Mouse (Mus musculus): ENCODE data around the gene Clpx. TPM values are rescaled to one million over a fixed set of nuclear protein-coding genes. Genes with fewer than 3 reads are reported as not detected.

Gene Clpx
- total RNA-seq, 2 experiments from 2014 or later = 44.9 to 60.0 TPM

DNA sequence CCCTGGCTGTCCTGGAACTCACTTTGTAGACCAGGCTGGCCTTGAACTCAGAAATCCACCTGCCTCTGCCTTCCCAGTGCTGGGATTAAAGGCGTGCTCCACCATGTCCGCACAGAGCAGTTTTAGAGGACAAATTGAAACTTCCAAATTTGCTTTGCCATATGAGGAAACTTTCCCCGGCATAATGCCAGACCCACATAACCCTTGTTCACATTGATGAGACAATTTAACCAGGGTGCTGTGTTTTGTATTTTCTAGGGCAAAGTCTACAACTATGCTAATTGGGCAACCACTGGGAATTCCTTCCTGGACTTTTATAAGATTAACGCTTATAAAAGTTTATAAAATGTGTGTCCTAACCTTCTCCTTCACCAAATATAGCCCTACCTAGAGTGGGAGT lies 4.1 kb upstream of the Clpx start:
- no peak for DNase-seq

DNA sequence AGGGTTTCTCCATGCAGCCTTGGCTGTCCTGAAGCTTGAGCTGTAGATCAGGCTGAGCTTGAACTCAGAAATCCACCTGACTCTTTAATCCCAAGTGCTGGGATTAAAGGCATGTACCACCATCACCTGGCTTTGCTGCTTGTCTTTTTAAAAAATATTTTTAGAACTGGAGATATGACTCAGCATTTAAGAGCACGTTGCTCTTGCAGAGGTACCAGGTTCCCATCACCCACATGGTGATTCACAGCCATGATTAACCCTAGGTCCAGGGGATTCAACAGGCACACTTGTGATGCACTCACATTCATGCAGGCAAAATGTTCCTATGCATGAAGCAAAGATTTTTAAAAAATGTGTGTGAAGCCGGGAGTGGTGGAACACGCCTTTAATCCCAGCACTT lies 1.6 kb upstream of the Clpx start:
- DNase-seq = no peak

DNA sequence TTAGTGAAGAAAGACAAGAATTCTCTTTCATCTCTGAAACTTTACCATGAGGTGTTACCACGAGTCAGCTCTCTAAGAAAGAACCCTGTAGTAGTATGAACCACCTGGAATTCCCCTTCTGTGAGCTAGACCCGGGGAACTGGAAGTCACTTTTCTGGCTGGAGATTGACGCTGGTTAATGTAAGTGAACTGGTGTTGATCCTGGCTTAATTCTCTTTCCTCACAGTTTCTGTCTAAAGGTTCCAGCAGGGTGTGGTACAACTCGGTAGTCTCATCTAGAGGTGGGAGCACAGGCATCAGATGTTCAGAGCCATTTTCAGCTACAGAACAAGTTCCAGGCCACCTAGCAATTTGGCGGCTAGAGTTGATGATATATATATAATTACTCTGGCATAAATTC lies 941 bp upstream of the Clpx start:
- DNase-seq = no peak

DNA sequence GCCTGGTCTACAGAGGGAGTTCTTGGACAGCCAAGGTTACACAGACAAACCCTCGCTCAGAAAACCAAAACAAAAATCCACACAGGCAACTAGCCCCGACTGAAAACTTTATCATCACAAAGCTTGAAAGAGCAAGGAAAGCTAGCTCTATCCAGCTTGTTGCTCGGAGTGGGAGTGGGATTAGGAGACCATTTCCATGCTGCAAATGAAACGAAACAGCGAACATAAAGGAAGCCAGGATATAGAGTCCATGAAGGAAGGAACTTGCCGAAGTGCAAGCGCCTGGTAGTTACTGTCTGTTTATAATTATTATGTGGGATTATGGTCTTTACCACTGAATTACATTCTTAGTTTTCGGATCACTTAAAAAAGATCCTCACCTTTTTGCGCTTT lies 484 bp upstream of the Clpx start:
- no peak for DNase-seq

DNA sequence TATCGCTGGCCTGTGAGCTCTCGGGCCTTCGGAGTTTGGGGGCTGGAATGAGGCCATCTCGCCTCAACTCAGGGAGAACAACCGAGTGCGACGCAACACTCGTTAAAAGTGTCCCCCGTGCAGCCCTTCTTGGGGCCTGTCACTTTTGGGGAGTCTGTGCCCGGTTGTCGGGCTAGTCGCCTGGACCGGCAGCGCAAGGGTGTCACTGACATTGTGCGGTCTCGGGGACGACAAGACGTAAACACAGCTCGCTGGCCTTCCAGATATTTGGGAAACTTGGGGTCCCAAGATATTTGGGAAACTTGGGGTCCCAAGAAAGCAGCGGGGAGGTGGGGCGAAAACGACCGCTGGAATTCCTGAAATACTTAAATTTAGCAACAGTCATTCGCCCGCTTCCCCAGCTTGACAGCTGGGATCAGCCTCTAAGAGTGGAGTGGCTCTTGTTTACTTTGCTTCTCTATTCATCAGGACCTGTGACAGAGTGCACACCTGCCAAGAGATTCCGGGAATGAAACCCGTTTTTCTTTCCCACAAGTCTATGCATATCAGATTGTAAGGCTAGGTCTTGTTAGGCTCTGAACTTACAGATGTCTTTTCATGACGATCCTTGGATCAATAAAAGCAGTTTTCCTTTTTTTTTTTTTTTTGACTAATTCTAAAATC lies 787 bp downstream of the Clpx start:
- no peak for DNase-seq

DNA sequence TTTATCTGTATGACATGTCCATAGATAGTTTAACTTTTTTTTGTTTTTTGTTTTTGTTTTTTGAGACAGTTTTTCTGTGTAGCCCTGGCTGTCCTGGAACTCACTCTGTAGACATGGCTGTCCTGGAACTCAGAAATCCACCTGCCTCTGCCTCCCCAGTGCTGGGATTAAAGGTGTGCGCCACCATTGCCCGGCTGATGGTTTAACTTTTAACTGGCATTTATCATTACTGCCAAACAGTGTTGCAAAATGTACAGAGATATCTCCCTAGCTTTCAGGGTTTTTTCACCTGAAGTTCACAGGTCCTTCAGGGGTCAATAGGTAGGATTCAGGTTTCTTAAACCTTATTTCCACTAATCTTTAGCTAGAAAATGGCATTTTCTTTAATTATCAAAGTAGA lies 3.0 kb downstream of the Clpx start:
- no peak for DNase-seq

DNA sequence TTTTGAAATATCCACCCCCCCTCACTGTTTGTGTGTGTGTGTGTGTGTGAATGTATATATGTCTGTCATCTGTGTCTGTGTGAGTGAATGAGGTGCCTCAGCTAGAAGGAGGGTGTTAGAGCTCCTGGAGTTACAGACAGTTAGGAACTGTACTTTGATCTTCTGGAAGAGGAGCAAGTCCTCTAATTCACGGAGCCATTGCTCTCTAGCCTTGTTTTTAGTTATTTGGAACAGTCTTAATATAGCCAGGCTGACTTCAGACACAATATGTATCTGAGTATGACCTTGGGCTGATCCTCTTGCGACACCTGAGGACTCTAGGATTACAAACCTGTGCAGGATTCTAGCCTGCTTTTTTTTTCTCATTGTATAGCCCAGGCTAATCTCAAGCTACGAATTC lies 4.7 kb downstream of the Clpx start:
- DNase-seq = no peak

DNA sequence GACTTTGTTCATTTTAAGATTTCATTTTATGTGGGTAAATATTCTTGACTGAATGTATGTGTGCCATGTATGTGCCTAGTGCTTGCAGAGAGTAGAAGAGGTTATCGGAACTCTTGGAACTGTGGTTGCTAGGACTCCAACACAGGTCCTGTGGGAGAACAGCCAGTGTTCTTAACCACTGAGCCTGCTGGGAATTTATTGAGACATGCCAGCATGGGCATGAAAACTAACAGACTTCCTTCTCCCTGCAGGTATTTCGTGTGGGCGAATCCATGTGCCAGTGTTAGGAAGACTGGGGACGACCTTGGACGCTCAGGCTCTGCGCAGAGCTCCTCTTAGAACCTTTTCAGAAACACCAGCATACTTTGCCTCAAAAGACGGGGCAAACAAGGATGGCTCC lies 5.6 kb downstream of the Clpx start:
- no peak for DNase-seq

DNA sequence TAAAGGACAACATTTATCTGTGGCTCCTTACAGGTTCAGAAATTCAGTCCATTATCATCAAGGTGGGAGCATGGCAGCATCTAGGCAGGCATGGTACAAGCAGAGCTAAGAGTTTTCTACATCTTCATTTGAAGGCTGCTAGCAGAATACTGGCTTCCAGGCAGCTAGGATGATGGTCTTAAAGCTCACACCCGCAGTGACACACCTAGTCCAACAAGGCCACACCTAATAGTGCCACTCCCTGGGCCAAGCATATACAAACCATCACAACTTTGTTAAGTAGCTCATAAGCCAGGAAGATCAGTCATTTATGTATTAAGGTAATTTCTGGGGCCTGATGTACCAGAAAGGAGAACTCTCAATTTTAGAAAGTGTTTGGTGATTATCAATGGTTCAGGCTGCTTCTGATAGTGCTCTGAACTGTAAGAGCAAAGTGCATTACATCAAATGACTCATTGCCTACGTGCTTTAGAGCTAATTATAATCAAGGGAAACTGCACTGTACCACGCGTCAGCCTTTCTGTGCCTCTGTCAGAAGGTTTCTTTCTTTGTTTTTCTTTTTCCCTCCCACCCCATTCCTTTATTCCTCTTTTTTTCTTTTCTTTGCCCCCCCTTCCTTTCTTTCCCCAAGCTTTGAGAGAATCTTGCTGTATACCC lies 8.4 kb downstream of the Clpx start:
- no peak for DNase-seq

DNA sequence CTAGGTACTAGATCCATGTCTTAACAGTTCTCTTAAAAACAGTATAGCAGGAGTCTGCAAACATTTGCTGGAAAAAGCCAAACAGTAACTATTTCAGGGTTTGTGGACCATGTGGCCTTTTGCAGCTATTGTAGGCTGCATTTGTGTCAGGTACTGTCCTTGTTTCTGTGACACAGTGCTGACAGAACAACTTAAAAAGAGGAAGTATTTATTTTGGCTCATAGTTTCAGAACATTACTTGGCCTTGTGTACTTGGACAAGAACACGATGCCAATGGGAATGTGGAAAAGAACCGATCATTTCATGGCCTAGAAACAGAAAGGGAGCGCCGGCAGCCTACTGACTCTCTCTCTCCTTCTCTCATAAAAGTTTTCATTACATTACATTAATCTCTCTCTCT lies 9.5 kb downstream of the Clpx start:
- no peak for DNase-seq

DNA sequence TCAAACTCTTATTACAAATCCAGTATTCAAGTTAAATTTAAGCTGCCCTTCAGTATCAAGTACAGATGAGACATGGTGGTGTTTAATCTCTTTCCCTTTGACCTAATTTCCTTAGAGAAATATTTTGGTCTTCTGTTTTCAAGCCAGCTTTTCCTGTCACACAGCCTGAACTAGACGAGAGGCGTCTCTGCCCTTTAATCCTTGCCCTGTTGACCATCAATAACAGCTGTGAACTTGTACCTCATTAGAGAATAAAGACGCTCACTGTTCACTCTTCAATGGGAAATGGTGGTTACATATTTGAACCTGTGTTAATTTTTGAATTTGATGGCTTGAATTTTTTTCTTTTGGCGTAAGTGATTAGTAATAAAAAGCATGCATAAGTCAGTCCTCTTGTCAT lies 10.2 kb downstream of the Clpx start:
- no peak for DNase-seq

DNA sequence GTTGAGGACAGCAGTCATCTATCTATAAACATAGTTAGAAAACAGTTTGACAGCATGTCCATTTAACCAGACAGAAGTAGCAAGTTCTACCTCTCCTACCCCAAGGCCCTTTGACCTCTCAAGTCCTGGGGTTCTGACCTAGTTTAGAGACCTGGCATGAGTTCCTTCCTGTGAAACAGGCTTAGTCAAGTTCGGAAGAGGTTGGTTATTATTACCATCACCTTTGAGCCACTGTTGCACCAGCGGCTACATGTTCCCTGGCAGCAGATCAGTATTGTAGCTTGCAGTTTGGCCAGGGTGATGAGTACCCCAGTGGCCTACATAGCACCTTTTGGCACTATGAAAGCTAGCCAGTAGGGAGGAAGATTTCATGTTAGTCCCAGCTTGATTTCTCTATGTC lies 12.6 kb downstream of the Clpx start:
- DNase-seq = peak; percentile 10

DNA sequence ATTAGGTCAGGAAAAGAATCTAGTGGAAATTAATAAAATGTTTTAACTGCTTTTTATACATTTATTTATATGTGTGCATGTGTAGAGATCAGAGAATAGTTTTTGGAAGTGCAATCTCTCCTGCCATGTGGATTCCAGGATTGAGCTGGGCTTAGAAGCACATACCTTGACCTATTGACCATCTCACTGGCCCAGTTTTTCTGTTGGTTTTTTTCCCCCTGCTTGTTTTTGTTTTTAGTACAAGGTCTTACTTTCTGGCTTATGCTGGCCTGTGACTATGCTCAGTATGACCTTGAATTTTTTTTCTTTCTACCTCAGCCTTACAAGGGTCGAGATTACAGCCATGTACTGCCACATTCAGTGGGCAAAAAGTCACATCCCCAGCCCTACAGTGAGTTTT lies 14.0 kb downstream of the Clpx start:
- no peak for DNase-seq

DNA sequence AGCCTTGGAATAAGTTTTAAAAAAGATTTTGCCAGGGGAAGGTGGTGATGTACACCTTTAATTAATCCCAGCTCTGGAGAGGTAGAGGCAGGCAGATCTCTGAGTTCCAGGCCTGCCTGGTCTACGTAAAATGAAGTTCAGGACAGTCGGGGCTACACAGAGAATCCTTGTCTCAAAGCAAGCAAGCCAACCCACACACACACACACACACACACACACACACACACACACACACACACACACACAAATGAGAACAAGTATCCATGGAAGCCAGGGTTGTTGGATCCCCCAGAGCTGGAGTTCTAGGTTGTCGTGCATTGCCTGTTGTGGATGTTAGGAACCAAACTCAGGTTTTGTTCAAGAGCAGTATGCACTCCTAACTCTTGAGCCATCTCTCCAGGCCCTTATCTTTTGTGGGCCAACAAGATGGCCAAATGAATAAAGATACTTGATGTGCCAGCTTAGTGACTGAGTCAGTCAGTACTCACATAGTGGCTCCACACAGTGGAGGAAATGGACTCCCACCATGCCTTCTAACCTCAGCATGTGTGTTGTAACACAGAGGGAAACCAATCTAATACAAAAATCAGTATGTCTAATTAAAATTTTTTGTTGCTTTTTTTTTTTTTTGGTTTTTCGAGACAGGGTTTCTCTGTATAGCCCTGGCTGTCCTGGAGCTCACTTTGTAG lies 18.8 kb downstream of the Clpx start:
- DNase-seq = no peak

DNA sequence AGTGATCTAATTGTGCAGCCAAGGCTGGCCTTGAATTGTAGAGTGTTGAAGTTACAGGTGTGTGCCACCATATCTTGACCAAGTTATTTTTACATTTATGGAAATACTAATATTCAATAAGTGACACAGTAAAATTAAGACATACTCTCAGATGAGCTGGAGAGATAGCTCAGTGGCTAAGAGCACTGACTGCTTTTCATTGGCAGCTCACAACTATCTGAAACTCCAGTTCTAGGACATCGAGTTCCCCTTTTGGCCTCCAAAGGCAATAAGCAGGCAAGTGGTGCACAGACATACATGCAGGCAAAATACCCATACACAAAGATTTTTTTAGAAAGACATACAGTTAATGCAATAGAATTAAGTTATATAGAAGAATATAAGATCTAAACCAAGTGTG lies 19.8 kb downstream of the Clpx start:
- DNase-seq = no peak

DNA sequence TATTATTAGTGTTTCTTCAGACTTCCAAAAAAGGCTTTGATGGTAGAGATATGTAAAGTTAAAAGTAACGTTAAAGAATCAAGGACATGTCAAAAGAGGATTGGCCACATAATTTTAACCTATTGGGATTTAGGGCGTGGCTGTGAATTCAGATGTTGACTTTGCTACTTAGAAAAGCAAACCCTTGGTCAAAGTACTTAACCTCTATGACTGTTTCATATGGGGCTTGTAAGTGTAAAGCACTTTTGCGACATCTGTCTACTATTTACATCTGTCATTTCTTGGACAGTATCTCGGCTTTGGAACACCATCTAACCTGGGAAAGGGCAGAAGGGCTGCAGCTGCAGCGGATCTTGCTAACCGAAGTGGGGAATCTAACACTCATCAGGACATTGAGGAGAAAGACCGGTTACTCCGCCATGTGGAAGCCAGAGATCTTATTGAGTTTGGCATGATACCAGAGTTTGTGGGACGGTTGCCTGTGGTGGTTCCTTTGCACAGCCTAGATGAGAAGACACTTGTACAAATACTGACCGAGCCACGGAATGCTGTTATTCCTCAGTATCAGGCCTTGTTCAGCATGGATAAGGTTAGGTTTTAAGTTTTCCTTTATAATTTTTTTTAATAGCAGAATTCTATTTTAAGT lies 28.3 kb downstream of the Clpx start:
- no peak for DNase-seq

DNA sequence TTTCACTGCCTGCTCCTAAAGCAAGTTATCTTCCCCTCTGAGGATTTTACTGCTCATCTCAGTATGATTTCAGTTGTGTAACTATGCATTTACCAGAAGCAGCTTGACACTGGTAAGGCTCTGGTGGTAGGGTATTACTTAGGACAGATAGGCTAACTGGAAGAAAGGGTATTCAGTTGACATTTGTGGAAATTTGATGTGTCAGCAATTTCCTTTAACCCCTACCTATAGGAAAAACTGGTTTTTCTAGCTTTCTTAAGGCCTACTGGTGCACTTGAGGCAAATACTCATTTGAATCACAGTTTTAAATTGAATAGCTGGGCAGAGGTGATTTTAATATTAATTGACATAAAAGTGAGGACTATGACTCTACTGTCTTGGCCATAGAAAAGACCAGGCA lies 31.9 kb downstream of the Clpx start:
- DNase-seq = no peak

DNA sequence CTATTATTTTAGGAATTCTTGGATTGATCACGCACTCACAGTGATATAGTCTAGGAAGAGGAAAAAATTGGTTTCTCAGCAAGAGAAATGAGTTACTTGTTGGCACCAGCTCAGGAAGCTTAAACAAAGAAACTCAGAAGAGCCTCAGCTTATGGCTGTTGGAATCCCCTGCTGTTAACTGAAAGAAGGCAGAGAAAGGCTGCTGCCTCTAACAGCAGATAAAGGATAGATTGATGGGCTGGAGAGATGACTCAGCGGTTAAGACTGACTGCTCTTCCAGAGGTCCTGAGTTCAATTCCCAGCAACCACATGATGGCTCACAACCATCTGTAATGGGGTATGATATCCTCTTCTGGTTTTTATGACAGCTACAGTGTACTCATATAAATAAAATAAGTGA lies 33.3 kb downstream of the Clpx start:
- no peak for DNase-seq

DNA sequence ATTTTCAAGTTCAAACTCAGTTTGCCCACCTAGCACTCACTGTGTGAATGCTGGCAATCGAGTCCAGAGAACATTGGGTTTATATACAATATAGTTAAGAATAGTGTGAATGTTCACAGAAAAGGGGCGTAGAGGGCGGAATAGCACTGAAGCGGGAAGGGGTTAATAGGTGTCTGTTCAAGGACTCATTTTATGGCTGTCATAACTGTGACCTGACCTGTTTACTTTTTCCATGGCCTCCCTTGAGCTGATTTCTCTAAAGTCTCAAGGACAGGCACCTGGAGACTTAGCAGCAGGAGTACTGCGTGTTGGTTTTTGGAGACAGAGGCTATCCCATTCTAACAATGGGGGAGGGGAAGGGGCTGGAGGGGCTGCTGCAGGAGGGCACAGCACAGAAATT lies 39.9 kb downstream of the Clpx start:
- DNase-seq = no peak

DNA sequence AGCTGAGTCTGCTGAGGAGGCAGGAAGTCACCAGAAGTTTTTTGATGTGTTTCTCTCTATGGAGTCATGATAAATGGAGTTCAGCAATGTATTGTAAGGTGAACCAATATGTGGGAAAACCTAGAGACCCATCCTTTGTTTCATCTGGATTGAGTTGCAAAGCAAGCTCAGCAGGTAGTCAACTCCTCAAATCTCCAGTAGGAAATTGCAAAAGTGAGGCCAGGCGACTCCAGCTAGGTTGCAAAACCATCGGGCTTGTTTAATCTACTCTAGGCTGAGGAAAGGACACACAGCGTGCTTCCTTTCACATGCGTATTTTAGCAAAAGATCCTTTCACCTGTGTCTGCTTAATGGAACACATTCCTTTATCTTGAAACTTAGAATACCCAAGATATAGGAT lies 45.1 kb downstream of the Clpx start:
- no peak for DNase-seq

DNA sequence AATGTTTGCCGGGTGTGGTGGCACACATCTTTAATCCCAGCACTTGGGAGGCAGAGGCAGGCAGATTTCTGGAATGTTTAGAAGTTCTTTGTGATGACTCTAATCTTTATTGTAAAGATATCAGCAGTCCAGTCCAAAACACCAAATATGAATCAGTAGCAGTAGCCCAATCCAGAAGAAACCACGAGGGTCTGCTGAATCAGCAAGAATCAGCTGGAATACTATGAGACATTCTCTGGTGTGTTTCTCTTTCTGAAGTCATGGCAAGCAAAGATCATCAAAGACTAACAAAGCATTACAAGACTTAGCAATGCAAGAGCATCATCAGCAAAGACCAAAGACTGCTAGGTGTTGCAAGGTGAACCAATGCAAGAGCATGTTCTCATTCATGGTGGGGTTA lies 46.4 kb downstream of the Clpx start:
- no peak for DNase-seq

DNA sequence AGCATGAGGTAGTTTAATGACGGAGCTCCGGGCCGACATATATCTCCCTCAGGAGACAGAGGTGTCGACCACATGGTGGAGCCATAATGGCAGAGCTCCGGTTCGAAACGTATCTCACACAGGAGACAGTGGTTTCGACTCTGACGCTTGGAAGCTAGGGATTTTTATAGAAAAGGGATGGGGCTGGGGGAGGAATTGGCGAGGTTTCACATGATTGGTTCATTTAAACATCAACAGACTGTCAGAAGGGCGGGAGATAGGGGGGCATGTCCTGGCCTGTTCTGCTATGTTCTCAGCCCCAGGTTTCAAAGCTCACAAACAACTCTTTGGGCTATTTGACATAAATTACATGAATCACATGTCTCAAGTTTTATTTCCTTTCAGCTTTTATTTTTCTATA lies 51.4 kb downstream of the Clpx start:
- peak; percentile 13 for DNase-seq

DNA sequence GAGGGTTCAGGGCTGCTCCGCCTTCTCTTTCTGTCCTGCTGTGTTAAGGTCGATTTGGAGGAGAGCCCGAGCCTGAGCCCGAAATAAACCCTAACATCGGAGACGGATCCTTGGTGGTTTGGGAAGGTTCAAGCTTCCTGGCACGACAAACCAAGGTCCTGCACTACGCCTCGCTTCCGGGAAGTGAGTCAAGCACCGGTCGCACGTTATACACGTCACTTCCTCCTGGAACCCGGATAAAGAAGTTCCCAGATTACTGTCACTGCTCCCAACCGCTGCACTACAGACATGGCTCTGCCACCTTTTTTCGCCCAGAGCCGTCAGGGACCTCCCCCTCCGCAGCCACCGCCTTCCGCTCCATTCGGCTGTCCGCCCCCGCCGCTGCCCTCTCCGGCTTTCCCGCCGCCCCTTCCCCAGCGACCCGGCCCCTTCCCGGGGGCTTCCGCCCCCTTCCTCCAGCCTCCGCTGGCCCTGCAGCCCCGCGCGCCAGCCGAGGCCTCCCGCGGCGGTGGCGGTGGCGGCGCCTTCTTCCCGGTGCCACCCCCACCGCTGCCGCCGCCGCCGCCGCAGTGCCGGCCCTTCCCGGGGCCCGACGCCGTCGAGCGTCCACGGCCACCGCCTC lies 51.9 kb downstream of the Clpx start, which contains the start of gene Pdcd7:
Pdcd7 (plus strand) TSS at position 251 of the 622 bp plus-strand sequence.
- DNase-seq = peak; percentile 91
